Mouse (Mus musculus): Measurements from ENCODE around the gene Vti1a. TPM values are rescaled to one million over a fixed set of nuclear protein-coding genes. Genes with fewer than 3 reads are reported as not detected.

Gene Vti1a
- polyA plus RNA-seq, 1 experiment from 2014 or later = 33.4 TPM

- Histone ChIP-seq H3K9ac (replicated peaks) (no peak overlapping the region), H3K9me3 (no peaks in the 10 kb centered on the region), H3K4me3 (replicated peaks) (no peak overlapping the region), H3K27me3 (no peaks in the 10 kb centered on the region), H3K36me3 (no peaks in the 10 kb centered on the region), H3K27ac (no peak overlapping the region), H3K4me2 (no peak overlapping the region), H3K4me1 (replicated peaks) (peaks cover 22% of the 10 kb centered on the region)
- ATAC-seq (ENCODE audit: insufficient number of reproducible peaks, insufficient read depth, low FRiP score, low TSS enrichment, low read depth) = no peak
- 39% methylated on average over 15 of the region's 15 CpGs for WGBS
These were observed 175.3 kb downstream of the Vti1a start for GRCm38 (mm10) chr19:55491126-55492076.

GRCm38 (mm10) chr19:55496333-55496732 lies 180.2 kb downstream of the Vti1a start:
- Histone ChIP-seq H3K36me3 (no peaks in the 10 kb centered on the region), H3K4me2 (no peak overlapping the region), H3K9me3 (no peaks in the 10 kb centered on the region), H3K27ac (no peak overlapping the region; the same call in 1 of the 2 replicates), H3K4me1 (replicated peaks) (peaks cover 40% of the 10 kb centered on the region), H3K9ac (replicated peaks) (no peak overlapping the region), H3K27me3 (no peaks in the 10 kb centered on the region), H3K4me3 (replicated peaks) (no peak overlapping the region)
- 64% methylated on average over 9 of the region's 9 CpGs for WGBS
- no peak for ATAC-seq (ENCODE audit: insufficient number of reproducible peaks, insufficient read depth, low FRiP score, low TSS enrichment, low read depth)

- Histone ChIP-seq H3K27ac (no peak overlapping the region), H3K9ac (replicated peaks) (no peak overlapping the region; the same call in 1 of the 2 replicates), H3K27me3 (no peaks in the 10 kb centered on the region), H3K4me3 (replicated peaks) (no peak overlapping the region), H3K9me3 (no peaks in the 10 kb centered on the region), H3K4me2 (peak overlapping the region; percentile 21; the same call in 1 of the 2 replicates), H3K4me1 (replicated peaks) (peaks cover 36% of the 10 kb centered on the region), H3K36me3 (no peaks in the 10 kb centered on the region)
- ATAC-seq (ENCODE audit: insufficient number of reproducible peaks, insufficient read depth, low FRiP score, low TSS enrichment, low read depth) = no peak
- 61% methylated on average over 18 of the region's 18 CpGs for WGBS
These were observed 183.2 kb downstream of the Vti1a start for GRCm38 (mm10) chr19:55499179-55499863.

- Histone ChIP-seq H3K4me3 (replicated peaks) (no peak overlapping the region), H3K9me3 (no peaks in the 10 kb centered on the region), H3K4me2 (no peak overlapping the region), H3K27me3 (no peaks in the 10 kb centered on the region), H3K27ac (no peak overlapping the region), H3K36me3 (no peaks in the 10 kb centered on the region), H3K4me1 (replicated peaks) (peaks cover 25% of the 10 kb centered on the region), H3K9ac (replicated peaks) (no peak overlapping the region)
- no peak for ATAC-seq (ENCODE audit: insufficient number of reproducible peaks, insufficient read depth, low FRiP score, low TSS enrichment, low read depth)
- 68% methylated on average over 4 of the region's 4 CpGs for WGBS
These were observed 185.9 kb downstream of the Vti1a start for GRCm38 (mm10) chr19:55501985-55502384.

GRCm38 (mm10) chr19:55503771-55504170 lies 187.7 kb downstream of the Vti1a start:
- no peak for ATAC-seq (ENCODE audit: insufficient number of reproducible peaks, insufficient read depth, low FRiP score, low TSS enrichment, low read depth)
- 89% methylated on average over 4 of the region's 4 CpGs for WGBS

DNA sequence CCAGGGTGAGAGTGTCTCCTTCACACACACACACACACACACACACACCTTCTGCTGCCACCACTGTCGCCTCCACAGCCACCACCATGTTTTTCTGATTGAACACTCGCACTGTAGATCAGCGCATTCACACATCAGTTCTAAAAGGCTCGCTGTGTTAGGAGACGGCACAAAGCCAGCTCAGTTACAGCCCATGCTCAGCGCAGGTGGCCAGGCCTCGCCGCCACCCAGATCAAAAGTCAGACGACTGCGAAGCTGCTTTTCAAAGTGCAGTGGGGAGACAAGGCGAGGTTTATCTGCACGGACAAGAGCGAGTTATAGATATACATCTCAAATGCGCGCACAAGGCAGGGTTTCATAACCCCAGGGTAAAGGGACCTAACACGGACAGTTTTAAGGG lies 191.7 kb downstream of the Vti1a start:
- Histone ChIP-seq H3K36me3 (no peaks in the 10 kb centered on the region), H3K4me3 (replicated peaks) (no peak overlapping the region), H3K4me2 (no peak overlapping the region), H3K9me3 (no peaks in the 10 kb centered on the region), H3K4me1 (replicated peaks) (peaks cover 25% of the 10 kb centered on the region), H3K27me3 (no peaks in the 10 kb centered on the region), H3K9ac (replicated peaks) (no peak overlapping the region), H3K27ac (peak overlapping the region; percentile 41)
- no peak; the same call in 1 of the 2 replicates for ATAC-seq (ENCODE audit: insufficient number of reproducible peaks, insufficient read depth, low FRiP score, low TSS enrichment, low read depth)
- 53% methylated on average over 16 of the region's 16 CpGs for WGBS

More at GRCm38 (mm10) chr19:55503771-55504170, 187.7 kb downstream of the Vti1a start:
- Histone ChIP-seq H3K36me3 (no peaks in the 10 kb centered on the region), H3K27me3 (no peaks in the 10 kb centered on the region), H3K4me3 (replicated peaks) (no peak overlapping the region), H3K27ac (no peak overlapping the region), H3K9ac (replicated peaks) (no peak overlapping the region), H3K4me2 (no peak overlapping the region), H3K9me3 (no peaks in the 10 kb centered on the region), H3K4me1 (replicated peaks) (peaks cover 29% of the 10 kb centered on the region)

- Histone ChIP-seq H3K27ac (no peak overlapping the region), H3K4me2 (no peak overlapping the region), H3K9me3 (no peaks in the 10 kb centered on the region), H3K9ac (replicated peaks) (no peak overlapping the region), H3K27me3 (no peaks in the 10 kb centered on the region), H3K4me3 (replicated peaks) (no peak overlapping the region), H3K4me1 (replicated peaks) (peaks cover 25% of the 10 kb centered on the region), H3K36me3 (no peaks in the 10 kb centered on the region)
- ATAC-seq (ENCODE audit: insufficient number of reproducible peaks, insufficient read depth, low FRiP score, low TSS enrichment, low read depth) = no peak
- WGBS = 47% methylated on average over 4 of the region's 4 CpGs
These were observed 192.1 kb downstream of the Vti1a start for GRCm38 (mm10) chr19:55508239-55508638.

- H3K4me2 ChIP-seq = no peak overlapping the region
- peaks cover 25% of the 10 kb centered on the region for H3K4me1 ChIP-seq (replicated peaks)
- H3K36me3 ChIP-seq = no peaks in the 10 kb centered on the region
- WGBS = 42% methylated on average over 5 of the region's 5 CpGs
- H3K4me3 ChIP-seq (replicated peaks) = no peak overlapping the region
- no peaks in the 10 kb centered on the region for H3K9me3 ChIP-seq
- H3K9ac ChIP-seq (replicated peaks) = no peak overlapping the region
- ATAC-seq (ENCODE audit: insufficient number of reproducible peaks, insufficient read depth, low FRiP score, low TSS enrichment, low read depth) = no peak
- H3K27me3 ChIP-seq = no peaks in the 10 kb centered on the region
- H3K27ac ChIP-seq = no peak overlapping the region
These were observed 192.9 kb downstream of the Vti1a start for GRCm38 (mm10) chr19:55508965-55509364.

- no peak for ATAC-seq (ENCODE audit: insufficient number of reproducible peaks, insufficient read depth, low FRiP score, low TSS enrichment, low read depth)
- H3K9ac ChIP-seq (replicated peaks) = no peak overlapping the region
- peaks cover 25% of the 10 kb centered on the region for H3K4me1 ChIP-seq (replicated peaks)
- H3K4me3 ChIP-seq (replicated peaks) = no peak overlapping the region
- 94% methylated on average over 8 of the region's 8 CpGs for WGBS
- no peaks in the 10 kb centered on the region for H3K36me3 ChIP-seq
- H3K27me3 ChIP-seq = no peaks in the 10 kb centered on the region
- no peak overlapping the region for H3K4me2 ChIP-seq
- no peaks in the 10 kb centered on the region for H3K9me3 ChIP-seq
- H3K27ac ChIP-seq = no peak overlapping the region
These were observed 193.5 kb downstream of the Vti1a start for GRCm38 (mm10) chr19:55509618-55510017.

- no peaks in the 10 kb centered on the region for H3K9me3 ChIP-seq
- no peak overlapping the region for H3K27ac ChIP-seq
- no peaks in the 10 kb centered on the region for H3K36me3 ChIP-seq
- no peak overlapping the region for H3K4me3 ChIP-seq (replicated peaks)
- H3K4me2 ChIP-seq = no peak overlapping the region
- ATAC-seq (ENCODE audit: insufficient number of reproducible peaks, insufficient read depth, low FRiP score, low TSS enrichment, low read depth) = no peak
- no peaks in the 10 kb centered on the region for H3K27me3 ChIP-seq
- 83% methylated on average over 4 of the region's 4 CpGs for WGBS
- peaks cover 13% of the 10 kb centered on the region for H3K4me1 ChIP-seq (replicated peaks)
- H3K9ac ChIP-seq (replicated peaks) = no peak overlapping the region
These were observed 197.8 kb downstream of the Vti1a start for GRCm38 (mm10) chr19:55513941-55514340.

DNA sequence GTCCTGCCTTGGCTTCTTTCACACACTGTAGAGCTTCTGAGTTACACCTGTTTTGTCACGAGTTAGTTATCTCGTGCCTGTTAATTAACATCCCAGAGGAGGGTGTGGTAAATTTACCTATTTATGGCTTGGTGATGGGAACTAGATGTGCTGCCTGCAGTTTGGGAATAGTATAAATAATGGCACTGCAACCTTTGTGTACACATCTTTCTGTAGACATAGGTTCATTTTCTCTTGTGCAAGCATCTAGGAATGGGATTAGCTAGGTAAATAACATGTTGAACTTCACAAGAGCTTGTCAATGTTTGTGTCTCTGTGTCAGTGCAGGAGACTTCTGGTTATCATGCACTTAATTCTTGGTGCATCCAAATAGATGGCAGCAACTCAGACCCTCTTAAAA lies 204.1 kb downstream of the Vti1a start:
- no peak overlapping the region for H3K27ac ChIP-seq
- no peaks in the 10 kb centered on the region for H3K9me3 ChIP-seq
- H3K4me3 ChIP-seq (replicated peaks) = no peak overlapping the region
- H3K4me2 ChIP-seq = no peak overlapping the region
- no peaks in the 10 kb centered on the region for H3K36me3 ChIP-seq
- H3K4me1 ChIP-seq (replicated peaks) = peaks cover 36% of the 10 kb centered on the region
- no peak for ATAC-seq (ENCODE audit: insufficient number of reproducible peaks, insufficient read depth, low FRiP score, low TSS enrichment, low read depth)
- H3K27me3 ChIP-seq = no peaks in the 10 kb centered on the region
- 48% methylated on average over 2 of the region's 2 CpGs for WGBS
- no peak overlapping the region for H3K9ac ChIP-seq (replicated peaks)
